In the genomic region with DNA sequence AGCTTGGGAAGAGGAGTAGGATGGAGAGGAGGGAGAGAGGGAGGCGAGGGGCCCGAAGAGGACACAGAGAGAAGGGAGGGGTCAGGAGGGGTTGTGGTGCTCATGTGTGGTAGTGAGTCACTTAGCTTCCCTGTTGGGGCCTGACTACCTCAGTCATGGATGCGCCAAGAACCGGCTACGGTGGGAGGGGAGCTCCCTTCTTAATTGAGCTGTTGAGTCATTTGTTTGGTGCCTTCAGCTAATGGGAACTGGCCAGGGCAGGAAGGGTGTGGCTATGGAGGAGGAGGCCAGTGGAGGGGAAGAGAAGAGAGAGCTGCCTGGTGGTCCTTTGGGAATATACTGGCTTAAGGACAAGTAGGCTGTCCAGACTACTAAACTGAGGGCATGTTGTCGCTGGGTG, we compare ENCODE assay signal across 8 mouse cellular contexts.
A peak's percentile ranks its signal among the peaks of the same experiment; 100 is the strongest.
DNase-seq lines count a peak whose midpoint lies in the region; ATAC-seq lines count a peak whose summit lies in the region.

No protein-coding gene starts in this region.

- H3K27ac ChIP-seq in midbrain, embryonic 10.5 days (replicated peaks) = peak overlapping the region; percentile 43; the same call in 1 of the 2 replicates
- no peak overlapping the region for H3K27ac ChIP-seq in midbrain, embryonic 11.5 days (ENCODE audit: low read depth, low read length)
- 0 out of 2 replicates have a peak overlapping the region, but pooled peaks have one; percentile 86 for H3K27ac ChIP-seq in embryonic facial prominence, embryonic 12.5 days
- H3K27ac ChIP-seq in stomach, embryonic 15.5 days = peak overlapping the region; percentile 44; the same call in 1 of the 2 replicates

- peaks cover 54% of the 10 kb centered on the region for H3K4me1 ChIP-seq in midbrain, embryonic 10.5 days
- peaks cover 3% of the 10 kb centered on the region for H3K4me1 ChIP-seq in midbrain, embryonic 11.5 days (ENCODE audit: control insufficient read depth, insufficient read depth, low read length)
- peaks cover 29% of the 10 kb centered on the region for H3K4me1 ChIP-seq in embryonic facial prominence, embryonic 12.5 days
- peaks cover 31% of the 10 kb centered on the region for H3K4me1 ChIP-seq in stomach, embryonic 15.5 days

- H3K4me3 ChIP-seq in midbrain, embryonic 10.5 days = no peak overlapping the region
- no peak overlapping the region for H3K4me3 ChIP-seq in midbrain, embryonic 11.5 days (ENCODE audit: low read depth, low read length)
- no peak overlapping the region for H3K4me3 ChIP-seq in embryonic facial prominence, embryonic 12.5 days
- H3K4me3 ChIP-seq in stomach, embryonic 15.5 days (replicated peaks) = no peak overlapping the region

- no peak for ATAC-seq in midbrain, embryonic 11.5 days (ENCODE audit: low FRiP score)
- no peak for ATAC-seq in embryonic facial prominence, embryonic 12.5 days (ENCODE audit: insufficient number of reproducible peaks, insufficient read depth, low FRiP score, low TSS enrichment)
- ATAC-seq in stomach, embryonic 15.5 days (ENCODE audit: insufficient read depth, low FRiP score, low read depth) = peak; percentile 16; the same call in 1 of the 2 replicates
- no peak for ATAC-seq in megakaryocyte progenitor cell, adult 5-6 weeks (replicated peaks; ENCODE audit: poor library complexity)
- ATAC-seq in megakaryocyte, adult 5-6 weeks (ENCODE audit: poor library complexity, severe bottlenecking) = no peak

- peaks cover 18% of the 10 kb centered on the region for H3K36me3 ChIP-seq in midbrain, embryonic 10.5 days
- no peaks in the 10 kb centered on the region for H3K36me3 ChIP-seq in midbrain, embryonic 11.5 days (ENCODE audit: control insufficient read depth, insufficient read depth, low read length)
- H3K36me3 ChIP-seq in embryonic facial prominence, embryonic 12.5 days = peaks cover 3% of the 10 kb centered on the region; the same call in 1 of the 2 replicates
- no peaks in the 10 kb centered on the region for H3K36me3 ChIP-seq in stomach, embryonic 15.5 days

- H3K27me3 ChIP-seq in midbrain, embryonic 10.5 days (ENCODE audit: low read depth, poor library complexity, severe bottlenecking) = no peaks in the 10 kb centered on the region
- H3K27me3 ChIP-seq in midbrain, embryonic 11.5 days (ENCODE audit: control insufficient read depth, insufficient read depth, low read length) = no peaks in the 10 kb centered on the region
- no peaks in the 10 kb centered on the region for H3K27me3 ChIP-seq in embryonic facial prominence, embryonic 12.5 days
- no peaks in the 10 kb centered on the region for H3K27me3 ChIP-seq in stomach, embryonic 15.5 days (replicated peaks)

- no peak for DNase-seq in midbrain, embryonic 10.5 days (ENCODE audit: low spot score)
- DNase-seq in midbrain, embryonic 11.5 days (ENCODE audit: low spot score, missing footprints) = no peak
- DNase-seq in heart, postnatal 14 days = peak; percentile 72 to 74
- no peak for DNase-seq in cerebellum, adult 11-12 months

- intact Hi-C loops in heart, postnatal 14 days (cut with DNase I) = loop anchor here (2.0 kb wide), 1 partner anchor 24 kb away; no protein-coding TSS in a partner anchor

- H3K9ac ChIP-seq in midbrain, embryonic 11.5 days (ENCODE audit: low read length) = no peak overlapping the region
- H3K9ac ChIP-seq in embryonic facial prominence, embryonic 12.5 days = no peak overlapping the region
- H3K9ac ChIP-seq in stomach, embryonic 15.5 days = no peak overlapping the region

- H3K9me3 ChIP-seq in midbrain, embryonic 10.5 days (replicated peaks) = no peaks in the 10 kb centered on the region
- no peaks in the 10 kb centered on the region for H3K9me3 ChIP-seq in midbrain, embryonic 11.5 days (ENCODE audit: control insufficient read depth, low read length)
- no peaks in the 10 kb centered on the region for H3K9me3 ChIP-seq in embryonic facial prominence, embryonic 12.5 days
- no peaks in the 10 kb centered on the region for H3K9me3 ChIP-seq in stomach, embryonic 15.5 days

- no peak overlapping the region for H3K4me2 ChIP-seq in midbrain, embryonic 11.5 days
- H3K4me2 ChIP-seq in embryonic facial prominence, embryonic 12.5 days (replicated peaks) = no peak overlapping the region
- H3K4me2 ChIP-seq in stomach, embryonic 15.5 days = no peak overlapping the region

- 67% methylated on average over 6 of the region's 6 CpGs for WGBS in midbrain, embryonic 10.5 days
- WGBS in midbrain, embryonic 11.5 days = 73% methylated on average over 6 of the region's 6 CpGs
- 81% methylated on average over 6 of the region's 6 CpGs for WGBS in embryonic facial prominence, embryonic 12.5 days
- 48% methylated on average over 6 of the region's 6 CpGs for WGBS in stomach, embryonic 15.5 days

Comparison
In these comparisons a context has a peak if more than half of its experiments do, and no peak if none do; other contexts are left out.
1. DNase-seq: peak in heart, postnatal 14 days (2 of 2); none in midbrain, embryonic 10.5 days (single experiment), midbrain, embryonic 11.5 days (single experiment) and cerebellum, adult 11-12 months (single experiment).